Mouse (Mus musculus) liver, postnatal 0 days (tissue): ENCODE results near the gene Eif3l.

Source experiments
- CTCF ChIP-seq: sonication (generic); IDR thresholded peaks from 2 replicates; pipeline ENCODE4 v1.5.1; 2016; ENCODE audit warnings: antibody characterized with exemption, low read depth
- EP300 ChIP-seq: IDR thresholded peaks from 2 replicates; pipeline ENCODE4 v1.6.1; 2016; ENCODE audit warnings: antibody characterized with exemption, low read depth, mild to moderate bottlenecking

DNA sequence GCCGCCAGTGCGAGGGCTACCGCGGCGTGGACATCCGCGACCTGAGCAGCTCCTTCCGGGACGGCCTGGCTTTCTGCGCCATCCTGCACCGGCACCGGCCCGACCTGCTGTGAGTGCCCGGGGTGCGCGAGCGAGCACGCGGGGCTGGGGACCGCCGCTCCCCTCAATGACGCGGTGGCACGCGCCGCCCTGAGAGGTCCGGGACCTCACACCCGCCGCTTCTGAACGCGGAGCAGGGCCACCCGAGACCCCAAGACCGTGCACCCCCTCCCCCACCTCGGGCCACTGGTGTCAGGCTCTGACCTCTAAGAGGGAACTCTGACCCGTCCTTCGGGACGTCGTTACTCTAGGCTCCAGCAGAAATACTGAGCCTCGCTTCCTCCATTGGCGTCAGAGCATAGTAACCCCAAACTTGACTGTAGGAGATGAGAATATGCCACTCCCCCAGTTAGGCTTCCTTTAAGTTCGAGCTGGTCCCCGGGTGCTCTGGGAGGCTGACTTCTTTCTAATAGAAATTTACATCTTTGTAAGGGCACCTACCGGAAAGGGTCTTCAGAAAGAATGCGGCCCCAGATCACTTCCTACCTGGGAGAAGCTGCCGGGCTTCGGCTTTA is 34.4 kb downstream of the Eif3l start:
- TF ChIP-seq CTCF (no peak), EP300 (no peak)
